Mouse (Mus musculus) heart, adult 2 months (tissue): ENCODE measurements around the gene Apbb1. TPM values are rescaled to one million over a fixed set of nuclear protein-coding genes. Genes with fewer than 3 reads are reported as not detected.

ENCODE experiments used
- DNase-seq, 2 experiments: peaks; one replicate each; pipeline ENCODE4 v3.0.0; 2021
- H3K27ac ChIP-seq: fragments of 200-600 bp; 2 replicates; pipeline ENCODE4 v1.8.1; 2022
- H3K27me3 ChIP-seq: fragments of 200-500 bp; 2 replicates; pipeline ENCODE4 v1.6.1; 2012; ENCODE audit warnings: mild to moderate bottlenecking, low read length, inconsistent platforms, mixed read lengths; ENCODE audit not compliant: control insufficient read depth, insufficient read depth
- H3K36me3 ChIP-seq: fragments of 200-500 bp; 2 replicates; pipeline ENCODE4 v1.6.1; 2012; ENCODE audit warnings: low read length, inconsistent platforms; ENCODE audit not compliant: control insufficient read depth, insufficient read depth
- H3K4me1 ChIP-seq: fragments of 200-500 bp; 2 replicates; pipeline ENCODE4 v1.6.1; 2011; ENCODE audit warnings: low read length; ENCODE audit not compliant: control insufficient read depth, insufficient read depth
- H3K4me3 ChIP-seq: fragments of 200-600 bp; 2 replicates; pipeline ENCODE4 v1.8.1; 2022
- H3K79me2 ChIP-seq: fragments of 200-500 bp; replicated peaks from 2 replicates; pipeline ENCODE4 v1.6.1; 2012; ENCODE audit warnings: mild to moderate bottlenecking, inconsistent platforms, low read length, moderate library complexity, mixed read lengths; ENCODE audit not compliant: control insufficient read depth, insufficient read depth
- H3K9ac ChIP-seq: fragments of 200-500 bp; 2 replicates; pipeline ENCODE4 v1.6.1; 2012; ENCODE audit warnings: low read depth, mild to moderate bottlenecking, control low read depth, inconsistent platforms, low read length, mixed read lengths
- CTCF ChIP-seq: fragments of 200-600 bp; IDR thresholded peaks from 2 replicates; pipeline ENCODE4 v1.8.1; 2022; ENCODE audit warnings: antibody characterized with exemption, mild to moderate bottlenecking, moderate library complexity
- EP300 ChIP-seq: fragments of 200-500 bp; IDR thresholded peaks from 2 replicates; pipeline ENCODE4 v1.6.1; 2011; ENCODE audit warnings: low read depth, low read length, control low read depth; ENCODE audit not compliant: insufficient read depth
- POLR2A ChIP-seq: fragments of 200-500 bp; IDR thresholded peaks from 2 replicates; pipeline ENCODE4 v1.6.1; 2011; ENCODE audit warnings: mild to moderate bottlenecking, low read depth, low read length, control low read depth; ENCODE audit not compliant: insufficient read depth
- WGBS: fragments of 180-500 bp; shearing (Covaris S2); methylation state at CpG from one replicate; pipeline ENCODE4 v1.1.7; 2018; 5-methylcytosine and 5-hydroxymethylcytosine counted together
- intact Hi-C: fragments of 180-260 bp; cut with DNase I; formaldehyde crosslinking; loops from one replicate; pipeline ENCODE4 v1.15.1; 2025
- polyA plus RNA-seq: library from polyadenylated mRNA; depleted of rRNA; stranded (reverse); fragments of >200 nt; gene quantifications from 2 replicates; pipeline ENCODE4 v1.2.3, GENCODE M21; 2012
- total RNA-seq, 2 experiments: library from RNA; stranded (reverse); gene quantifications; 2 replicates each; pipeline ENCODE4 v1.2.3; 2021

The Apbb1 gene
- total and polyA plus RNA-seq, 3 experiments: 123 to 259 (median 147) TPM

DNA sequence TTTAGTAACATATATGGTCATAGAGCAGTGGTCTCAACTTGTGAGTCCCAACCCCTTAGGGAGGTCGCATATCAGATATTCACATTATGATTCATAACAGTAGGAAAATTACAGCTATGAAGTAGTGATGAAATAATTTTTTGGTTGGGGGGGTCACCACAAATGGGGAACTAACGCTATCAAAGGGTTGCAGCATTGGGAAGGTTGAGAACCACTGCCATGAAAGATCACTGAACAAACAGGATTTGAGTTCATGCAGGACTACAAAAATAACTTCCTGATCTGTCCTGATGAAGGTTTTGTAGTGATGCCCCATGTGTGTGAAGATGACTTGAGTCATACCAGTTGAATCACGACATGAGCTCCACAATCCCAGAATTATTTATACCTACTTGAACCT lies 27.0 kb upstream of the Apbb1 start:
- Histone ChIP-seq H3K27ac (no peak overlapping the region), H3K4me1 (no peaks in the 10 kb centered on the region), H3K27me3 (no peaks in the 10 kb centered on the region), H3K36me3 (no peaks in the 10 kb centered on the region; the same call in 1 of the 2 replicates), H3K79me2 (no peaks in the 10 kb centered on the region), H3K4me3 (no peak overlapping the region), H3K9ac (no peak overlapping the region)
- intact Hi-C loops: loop anchor here (10.0 kb wide), 1 partner anchor 194 kb away; no protein-coding TSS in a partner anchor
- TF ChIP-seq CTCF (no peak), EP300 (no peak), POLR2A (no peak)
- WGBS: 83% methylated on average over 3 of the region's 3 CpGs
- DNase-seq: no peak

DNA sequence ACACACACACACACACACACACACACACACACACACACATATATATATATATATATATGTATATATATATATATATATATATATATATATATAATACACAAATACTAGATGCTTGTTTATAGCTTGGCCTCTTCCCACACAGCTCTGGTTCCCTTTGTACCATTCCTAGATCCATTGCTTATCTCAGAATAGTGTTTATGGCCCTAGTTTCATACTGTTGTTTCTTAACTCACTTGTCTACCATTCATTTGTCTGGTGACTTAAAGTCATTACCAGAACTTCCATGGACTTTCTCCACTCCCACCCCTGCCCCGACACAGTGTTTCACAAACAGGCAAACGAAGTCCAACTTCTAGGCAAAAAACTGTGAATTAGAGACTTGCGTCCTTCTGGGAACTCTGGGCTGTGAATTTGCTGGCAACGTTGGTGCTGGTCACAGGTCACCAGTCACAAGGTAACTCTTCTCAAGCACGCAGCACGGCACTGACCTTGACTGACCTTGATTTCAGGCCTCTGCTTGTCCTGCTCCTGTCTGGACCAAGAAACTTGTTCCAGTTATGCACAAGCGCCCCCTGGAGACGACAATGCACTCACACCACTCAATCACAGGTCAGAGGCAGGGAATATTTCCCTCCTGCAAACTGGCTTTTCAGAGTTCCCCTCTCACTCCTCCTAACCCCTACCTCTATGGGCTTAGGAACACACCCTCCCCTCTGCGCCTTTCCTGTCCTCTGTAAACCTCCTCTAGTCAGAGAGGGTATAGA lies 21.6 kb upstream of the Apbb1 start:
- TF ChIP-seq POLR2A (no peak), CTCF (peak; percentile 85), EP300 (0 out of 2 replicates have a peak, but pooled peaks have one; percentile 37)
- Histone ChIP-seq H3K4me3 (no peak overlapping the region), H3K36me3 (no peaks in the 10 kb centered on the region), H3K27me3 (no peaks in the 10 kb centered on the region), H3K27ac (no peak overlapping the region), H3K9ac (no peak overlapping the region), H3K79me2 (no peaks in the 10 kb centered on the region), H3K4me1 (peaks cover 1% of the 10 kb centered on the region; the same call in 1 of the 2 replicates)
- DNase-seq: peak; percentile 72 to 75
- intact Hi-C loops: loop anchor here (1.0 to 10.0 kb wide), 3 partner anchors 48 to 188 kb away; partner anchors contain the start of gene Smpd1
- WGBS: 40% methylated on average over 9 of the region's 9 CpGs

DNA sequence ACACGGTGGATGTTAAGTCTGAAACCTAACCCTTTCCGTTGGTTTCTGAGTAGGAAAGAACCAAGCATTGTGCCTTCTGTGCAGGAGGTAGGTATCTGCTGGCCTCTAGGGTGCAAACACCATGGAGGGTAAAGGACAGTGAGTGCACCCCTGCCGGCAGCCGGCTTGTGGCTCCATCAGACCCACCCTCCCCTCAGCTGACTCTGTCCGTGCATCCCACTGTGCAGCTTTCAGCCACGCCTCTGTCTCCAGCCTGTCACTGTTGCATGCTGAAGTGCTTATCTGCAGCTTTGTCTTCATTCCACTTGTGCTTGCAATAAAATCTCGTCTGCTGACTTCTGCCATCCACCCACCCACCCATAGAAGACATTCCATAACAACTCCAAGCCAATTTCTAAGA lies 8.6 kb upstream of the Apbb1 start:
- TF ChIP-seq CTCF (no peak), EP300 (no peak), POLR2A (no peak)
- no peak overlapping the region for H3K27ac ChIP-seq
- no peaks in the 10 kb centered on the region for H3K36me3 ChIP-seq
- no peak overlapping the region for H3K9ac ChIP-seq
- WGBS: 53% methylated on average over 7 of the region's 7 CpGs
- intact Hi-C loops: no loop called here
- no peaks in the 10 kb centered on the region for H3K79me2 ChIP-seq
- no peaks in the 10 kb centered on the region for H3K4me1 ChIP-seq
- no peaks in the 10 kb centered on the region for H3K27me3 ChIP-seq
- no peak overlapping the region for H3K4me3 ChIP-seq
- DNase-seq: no peak

DNA sequence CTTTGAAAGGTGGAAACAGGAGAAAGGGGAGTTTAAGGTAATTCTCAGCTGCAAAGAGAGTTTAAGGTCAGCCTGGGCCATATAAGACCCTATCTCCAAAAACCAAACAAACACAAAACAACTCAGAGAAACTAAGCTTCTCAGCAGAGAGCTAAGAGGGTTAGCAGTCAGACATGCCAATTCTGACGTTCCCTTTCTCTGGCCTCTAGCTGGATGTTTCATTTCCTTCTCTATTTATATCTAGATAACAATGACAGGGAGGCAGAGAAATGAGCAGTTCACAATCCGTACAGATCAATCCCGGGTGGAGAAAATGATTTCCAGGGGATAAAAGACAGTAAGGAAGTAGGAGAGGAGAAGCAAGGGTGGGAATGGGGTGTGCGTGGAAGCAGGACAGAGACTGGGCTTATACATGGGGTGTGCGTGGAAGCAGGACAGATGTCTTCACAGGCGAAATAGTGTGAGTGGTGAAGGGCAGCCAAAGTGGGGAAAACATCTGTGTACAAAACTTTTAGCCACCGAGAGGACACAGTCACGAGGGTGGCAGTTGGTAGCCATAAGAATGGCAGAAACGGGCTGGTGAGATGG lies 7.0 kb upstream of the Apbb1 start:
- no peak overlapping the region for H3K4me3 ChIP-seq
- no peak overlapping the region for H3K27ac ChIP-seq
- no peaks in the 10 kb centered on the region for H3K27me3 ChIP-seq
- 49% methylated on average over 9 of the region's 9 CpGs for WGBS
- intact Hi-C loops: no loop called here
- TF ChIP-seq CTCF (no peak), POLR2A (no peak), EP300 (no peak)
- H3K4me1 ChIP-seq: no peaks in the 10 kb centered on the region
- DNase-seq: no peak
- no peaks in the 10 kb centered on the region for H3K36me3 ChIP-seq
- H3K79me2 ChIP-seq: no peaks in the 10 kb centered on the region
- H3K9ac ChIP-seq: no peak overlapping the region

DNA sequence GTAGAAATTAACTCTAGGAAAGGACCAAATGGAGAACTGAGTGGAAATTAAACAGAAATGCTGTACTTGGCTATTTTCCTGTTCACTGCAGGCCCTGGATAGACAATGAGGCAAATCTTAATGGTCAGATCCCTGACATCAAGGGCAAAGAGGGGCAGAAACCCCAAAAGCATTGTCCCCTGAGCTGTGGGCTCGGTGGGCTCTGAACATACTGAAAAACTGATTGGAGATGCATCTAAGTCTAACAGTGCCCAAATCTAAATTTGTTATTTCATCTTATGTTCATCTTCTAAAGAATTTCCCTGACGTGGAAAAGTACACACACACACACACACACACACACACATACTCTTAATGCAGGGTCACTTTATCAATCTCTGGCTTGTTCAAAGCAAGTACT lies 506 bp upstream of the Apbb1 start:
- WGBS: 81% methylated on average over 2 of the region's 2 CpGs

DNA sequence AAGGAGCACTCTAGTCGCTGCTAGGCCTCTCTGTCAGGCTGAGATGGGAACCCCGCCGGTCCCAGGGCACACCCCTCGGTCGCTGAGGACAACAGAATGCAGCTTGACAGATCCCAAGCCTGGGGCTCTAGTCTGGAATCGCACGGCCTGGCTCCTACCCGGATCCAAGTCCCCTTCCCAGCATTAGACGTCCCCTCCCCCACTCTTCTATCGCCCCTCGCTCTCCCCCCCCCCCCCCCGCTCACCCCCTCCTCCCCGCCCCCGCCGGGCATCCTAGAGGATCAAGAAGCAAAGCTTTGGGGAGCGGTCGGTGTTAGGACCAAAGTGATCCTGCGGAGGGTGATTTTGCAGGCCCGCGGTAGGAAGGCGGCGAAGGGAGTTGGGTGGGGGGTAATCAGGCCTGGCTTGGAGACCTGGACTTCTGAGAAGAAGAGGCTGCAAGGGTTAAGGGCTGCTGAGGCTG lies 795 bp downstream of the Apbb1 start:
- no peak for DNase-seq
- Histone ChIP-seq H3K9ac (peak overlapping the region; percentile 83), H3K36me3 (no peaks in the 10 kb centered on the region), H3K4me3 (peak overlapping the region; percentile 94), H3K4me1 (peaks cover 1% of the 10 kb centered on the region), H3K27ac (peak overlapping the region; percentile 91), H3K27me3 (no peaks in the 10 kb centered on the region), H3K79me2 (no peaks in the 10 kb centered on the region)
- no peak for TF ChIP-seq POLR2A
- TF ChIP-seq EP300: no peak
- no peak for TF ChIP-seq CTCF
- WGBS: 4% methylated on average over 16 of the region's 22 CpGs
- intact Hi-C loops: loop anchor here (2.0 kb wide), 2 partner anchors 26 to 70 kb away; partner anchors contain the start of genes Dnhd1 and Smpd1

More for the DNA sequence above, 506 bp upstream of the Apbb1 start:
- Histone ChIP-seq H3K9ac (no peak overlapping the region), H3K79me2 (no peaks in the 10 kb centered on the region), H3K4me1 (0 out of 2 replicates have a peak, but pooled peaks cover 1% of the 10 kb centered on the region), H3K27me3 (no peaks in the 10 kb centered on the region), H3K27ac (peak overlapping the region; percentile 91), H3K4me3 (no peak overlapping the region), H3K36me3 (no peaks in the 10 kb centered on the region)
- no peak for DNase-seq
- intact Hi-C loops: loop anchor here (2.0 kb wide), 2 partner anchors 27 to 69 kb away; partner anchors contain the start of genes Dnhd1 and Smpd1
- TF ChIP-seq POLR2A (no peak), EP300 (no peak), CTCF (no peak)
